Mouse (Mus musculus): ENCODE data around the gene Rhof.

Gene Rhof

DNA sequence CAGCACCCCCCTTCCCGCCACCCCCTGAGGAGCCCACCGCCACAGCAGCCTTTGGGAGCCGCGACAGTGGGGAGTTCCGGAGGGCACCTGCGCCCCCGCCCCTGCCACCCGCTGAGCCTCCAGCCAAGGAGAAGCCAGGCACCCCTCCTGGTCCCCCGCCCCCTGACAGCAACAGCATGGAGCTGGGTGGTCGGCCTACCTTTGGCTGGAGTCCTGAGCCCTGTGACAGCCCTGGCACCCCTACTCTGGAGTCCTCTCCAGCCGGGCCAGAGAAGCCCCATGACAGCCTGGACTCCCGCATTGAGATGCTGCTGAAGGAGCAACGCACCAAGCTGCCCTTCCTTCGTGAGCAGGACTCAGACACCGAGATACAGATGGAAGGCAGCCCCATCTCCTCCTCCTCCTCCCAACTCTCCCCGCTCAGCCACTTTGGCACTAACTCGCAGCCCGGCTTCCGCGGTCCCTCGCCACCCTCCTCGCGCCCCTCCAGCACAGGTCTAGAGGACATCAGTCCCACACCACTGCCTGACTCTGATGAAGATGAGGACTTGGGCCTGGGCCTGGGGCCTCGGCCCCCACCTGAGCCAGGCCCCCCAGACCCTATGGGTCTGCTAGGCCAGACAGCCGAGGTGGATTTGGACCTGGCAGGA lies 15.7 kb upstream of the Rhof start:
- WGBS: 57% methylated on average over 25 of the region's 25 CpGs

- 78% methylated on average over 17 of the region's 17 CpGs for WGBS
Observed at GRCm38 (mm10) chr5:123147569-123147968, 15.1 kb upstream of the Rhof start.

DNA sequence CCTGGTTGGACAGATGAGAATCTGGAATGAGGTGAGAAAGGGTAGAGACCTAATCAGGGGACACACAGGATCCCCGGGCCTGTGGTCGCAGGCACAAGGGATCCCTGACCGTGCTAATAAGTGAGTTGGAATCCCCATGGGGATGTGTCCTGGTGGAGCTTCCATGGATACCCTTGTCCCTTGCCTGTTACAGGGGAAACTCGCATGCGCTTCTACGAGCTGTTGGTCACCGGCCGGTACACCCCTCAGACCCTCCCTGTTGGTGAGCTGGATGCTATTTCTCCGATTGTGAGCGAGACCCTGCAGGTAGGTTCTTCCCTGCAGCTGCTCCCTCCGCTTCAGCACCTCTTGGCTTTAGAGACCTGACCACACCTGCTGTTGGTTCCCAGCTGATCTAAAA lies 13.9 kb upstream of the Rhof start:
- 87% methylated on average over 11 of the region's 11 CpGs for WGBS

DNA sequence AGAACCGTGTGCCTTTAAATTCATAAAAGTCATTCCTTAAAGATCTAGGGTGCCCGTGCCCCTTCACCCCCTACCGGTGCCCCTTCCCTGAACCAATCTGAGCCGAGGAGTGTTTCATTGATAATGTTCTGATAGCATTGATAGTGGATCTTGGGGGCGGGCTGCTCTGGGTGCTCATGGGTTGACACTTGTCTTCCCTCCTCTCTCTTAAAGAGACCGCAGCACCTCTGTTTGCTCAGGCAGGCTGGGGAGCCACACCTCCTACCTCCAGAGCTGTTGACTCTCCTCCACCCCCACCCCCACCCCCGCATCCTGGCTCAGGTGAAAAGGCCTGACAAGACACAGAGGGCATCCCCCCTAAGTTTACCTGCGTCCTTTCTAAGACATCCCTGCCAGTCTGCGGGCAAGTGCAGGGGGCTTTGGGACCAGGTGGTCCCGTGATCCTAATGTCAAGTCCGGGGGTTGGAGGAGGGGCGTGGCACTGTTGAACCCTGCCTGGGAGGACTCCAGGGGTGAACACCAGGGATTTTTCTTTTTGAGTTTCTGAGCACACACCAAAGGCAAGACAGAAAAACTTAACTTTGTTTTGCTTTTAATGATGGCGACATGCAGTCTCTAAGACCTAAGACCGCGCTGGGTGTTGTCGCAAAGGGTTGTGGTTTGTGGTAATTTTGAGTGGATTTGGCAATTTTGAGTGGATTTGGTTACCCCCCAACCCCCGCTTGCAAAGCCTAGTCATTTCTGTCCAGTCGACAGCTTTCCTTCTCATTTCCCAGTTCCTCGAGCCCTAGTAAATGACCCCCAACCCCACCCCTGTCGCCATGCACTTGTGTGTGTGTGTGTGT lies 12.5 kb upstream of the Rhof start:
- 45% methylated on average over 20 of the region's 20 CpGs for WGBS

GRCm38 (mm10) chr5:123143971-123144745 lies 11.7 kb upstream of the Rhof start:
- WGBS: 6% methylated on average over 17 of the region's 17 CpGs

- WGBS: 2% methylated on average over 24 of the region's 24 CpGs
Observed at GRCm38 (mm10) chr5:123143251-123143970, 10.9 kb upstream of the Rhof start.

DNA sequence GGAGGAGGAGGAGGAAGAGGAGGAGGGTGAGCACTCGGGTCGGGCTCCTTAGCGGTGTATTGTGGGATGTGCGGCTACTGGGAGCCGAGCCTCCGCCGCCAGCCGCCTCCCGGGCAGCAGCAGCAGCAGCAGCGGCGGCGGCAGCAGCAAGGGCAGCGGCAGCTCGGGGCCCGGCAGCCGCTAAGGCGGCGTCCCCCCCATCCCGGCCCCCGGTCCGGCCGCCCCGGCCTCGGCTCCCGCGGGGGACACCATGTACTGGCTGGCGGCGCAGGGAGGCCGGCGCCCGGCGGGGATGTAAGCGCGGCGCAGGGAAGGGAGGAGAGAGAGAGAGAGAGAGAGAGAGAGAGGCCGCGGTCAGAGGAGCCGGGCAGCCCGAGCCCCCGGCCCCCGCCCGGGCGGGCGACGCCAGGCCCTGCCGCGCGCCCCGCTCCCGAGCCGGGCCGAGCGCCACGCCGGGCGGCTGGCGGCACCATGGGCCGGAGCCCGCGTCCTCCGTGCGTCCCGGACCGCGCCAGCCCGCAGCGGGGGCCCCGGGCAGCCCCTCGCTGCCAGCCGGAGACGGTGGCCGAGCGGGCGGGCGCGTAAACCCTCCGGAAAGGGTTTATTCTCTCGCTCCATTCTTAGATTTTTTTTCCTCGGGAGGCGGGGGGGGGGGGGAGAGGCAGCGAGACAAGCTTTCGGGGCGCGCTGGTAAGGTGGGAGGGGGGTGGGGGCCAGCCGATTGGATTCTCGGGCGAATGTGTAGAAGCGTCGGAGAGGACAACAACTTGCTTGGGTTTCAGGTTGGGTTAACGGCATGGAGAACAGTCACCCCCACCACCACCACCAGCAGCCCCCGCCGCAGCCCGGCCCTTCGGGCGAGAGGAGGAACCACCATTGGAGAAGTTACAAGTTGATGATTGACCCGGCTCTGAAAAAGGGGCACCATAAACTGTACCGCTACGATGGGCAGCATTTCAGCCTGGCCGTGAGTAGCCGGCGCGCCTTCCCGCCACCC lies 10.0 kb upstream of the Rhof start, which contains the start of gene Setd1b:
Setd1b (plus strand) TSS at position 33 of the 997 bp plus-strand sequence.
- under 1% methylated on average over 86 of the region's 103 CpGs for WGBS

DNA sequence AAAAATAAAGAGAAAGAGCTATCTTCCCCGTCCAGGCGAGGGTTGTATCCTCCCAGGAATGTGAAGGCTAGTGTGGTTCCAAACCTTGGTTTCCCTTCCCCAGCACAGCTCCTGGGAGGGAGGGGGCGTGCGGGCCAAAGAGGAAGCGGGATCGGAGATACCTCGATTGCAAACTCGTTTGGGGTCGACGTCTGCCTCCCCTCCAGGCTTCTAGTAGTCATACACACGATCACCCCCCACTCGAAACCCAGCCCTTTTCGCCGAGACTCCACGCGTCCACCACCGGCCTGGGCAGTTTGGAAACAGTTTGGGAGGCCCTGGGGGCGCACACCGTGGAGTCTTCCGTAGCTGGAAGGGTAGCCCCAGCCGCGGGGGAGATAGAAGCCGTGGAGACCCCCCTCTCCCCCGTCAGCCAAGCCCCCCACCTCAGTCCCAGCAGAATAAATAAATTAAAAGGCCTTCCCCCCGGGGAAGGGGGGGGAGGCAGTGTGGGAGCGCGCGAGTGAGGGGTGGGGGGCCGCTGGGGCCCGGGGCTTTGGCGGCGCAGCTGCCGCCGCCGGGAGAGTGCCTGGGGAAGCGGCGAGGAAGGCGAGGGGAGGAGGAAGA lies 9.2 kb upstream of the Rhof start:
- under 1% methylated on average over 36 of the region's 38 CpGs for WGBS

GRCm38 (mm10) chr5:123140694-123141554 lies 8.4 kb upstream of the Rhof start:
- under 1% methylated on average over 31 of the region's 31 CpGs for WGBS

GRCm38 (mm10) chr5:123139722-123140627 lies 7.5 kb upstream of the Rhof start:
- WGBS: under 1% methylated on average over 28 of the region's 28 CpGs

- WGBS: 1% methylated on average over 39 of the region's 39 CpGs
Observed at GRCm38 (mm10) chr5:123138953-123139721, 6.6 kb upstream of the Rhof start.

DNA sequence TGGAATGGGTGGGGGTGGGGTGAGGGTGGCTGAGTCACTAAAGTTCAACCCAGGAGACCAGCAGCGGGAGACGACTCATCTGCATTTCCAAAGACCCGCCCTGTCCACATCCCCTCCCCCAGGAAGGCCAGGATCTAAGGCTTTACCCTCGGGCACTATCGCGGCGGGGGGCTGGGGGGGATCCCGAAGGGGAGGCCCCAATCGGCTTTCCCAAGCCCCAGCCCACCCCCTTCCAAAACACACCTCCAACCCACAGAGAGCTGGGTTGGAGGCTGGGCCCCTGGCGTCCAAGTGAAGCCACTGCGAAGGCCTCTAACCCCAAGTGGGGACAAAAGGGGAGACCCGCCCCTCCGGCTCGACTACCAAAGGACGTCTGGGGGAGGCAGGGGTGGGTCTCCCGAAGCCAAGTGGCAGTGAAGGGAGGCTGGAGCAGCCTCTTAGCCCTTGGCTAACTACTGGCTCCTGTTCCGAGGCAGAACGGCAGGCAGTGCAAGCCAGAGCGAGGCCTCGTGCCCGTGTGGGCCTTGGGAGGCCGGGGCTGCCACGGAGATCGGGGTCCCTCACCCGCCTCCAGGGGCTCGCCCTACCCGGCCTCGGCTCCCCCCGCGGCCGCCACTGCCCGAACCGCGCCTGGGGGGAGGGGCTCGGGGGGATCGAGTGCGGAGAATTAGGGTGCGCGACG lies 5.9 kb upstream of the Rhof start:
- under 1% methylated on average over 40 of the region's 40 CpGs for WGBS

DNA sequence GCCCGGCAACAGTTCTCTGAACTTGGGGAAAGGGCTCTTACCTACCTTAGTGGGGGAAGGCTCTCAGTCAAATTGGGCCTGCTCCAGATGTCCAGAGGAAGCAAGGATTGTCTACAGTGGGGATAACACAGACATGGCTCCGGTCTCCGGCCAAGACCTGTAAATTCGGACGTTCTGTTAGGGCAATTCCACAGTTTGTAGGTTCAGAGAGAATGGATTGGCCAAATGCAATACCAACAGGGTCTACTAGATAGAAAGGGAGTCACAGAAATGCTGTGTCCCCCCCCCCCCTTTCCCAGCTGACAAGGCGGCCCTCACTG lies 5.4 kb upstream of the Rhof start:
- WGBS: 7% methylated on average over 6 of the region's 6 CpGs

GRCm38 (mm10) chr5:123137044-123137909 lies 4.8 kb upstream of the Rhof start:
- WGBS: 5% methylated on average over 20 of the region's 20 CpGs

- WGBS: 2% methylated on average over 13 of the region's 13 CpGs
Observed at GRCm38 (mm10) chr5:123136361-123137043, 4.0 kb upstream of the Rhof start.

Data from cerebral cortex, adult 2 months (tissue).